In the genomic region with DNA sequence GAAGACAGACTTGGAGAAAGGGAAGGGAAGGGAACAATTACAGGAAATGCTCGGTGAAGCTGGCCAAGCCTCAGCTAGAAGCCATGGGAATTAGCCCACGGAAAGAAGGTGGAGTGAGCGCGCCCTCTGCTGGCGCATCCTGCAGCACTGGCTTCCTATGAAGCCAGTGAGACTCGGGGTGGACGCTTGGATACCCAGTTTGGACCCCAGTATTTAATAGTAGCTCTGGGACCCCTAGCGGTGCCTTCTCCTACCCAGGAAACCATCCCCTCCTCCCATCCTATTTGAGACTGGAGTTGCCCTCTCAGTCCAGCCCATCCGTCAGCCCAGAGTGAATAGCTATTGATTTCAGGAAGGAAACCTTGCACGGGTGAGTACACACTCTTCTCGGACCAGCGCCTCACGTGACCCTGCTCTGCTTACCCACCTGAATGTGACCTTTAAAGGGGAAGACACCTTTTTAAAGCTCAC, we compare ENCODE assay signal across 8 mouse cellular contexts. TPM values are rescaled to one million over a fixed set of nuclear protein-coding genes. Genes with fewer than 3 reads are reported as not detected.
A peak's percentile ranks its signal among the peaks of the same experiment; 100 is the strongest.
DNase-seq lines count a peak whose midpoint lies in the region; ATAC-seq and TF ChIP-seq lines count a peak whose summit lies in the region.

A gene (plus strand): TSS at position 278 of the 471 bp plus-strand sequence.

- WGBS in hindbrain, postnatal 0 days = 0% methylated on average over 13 of the region's 13 CpGs

- H3K4me3 ChIP-seq in hindbrain, postnatal 0 days (ENCODE audit: low read length) = peak within 1 kb of the TSS; percentile 11

- H3K36me3 ChIP-seq in hindbrain, postnatal 0 days (ENCODE audit: insufficient read depth, low read length) = no peaks in the 10 kb centered on the region

- H3K4me2 ChIP-seq in hindbrain, postnatal 0 days (ENCODE audit: low read depth, low read length) = peak within 1 kb of the TSS; percentile 51

- ATAC-seq in common myeloid progenitor, adult 5-6 weeks (replicated peaks; ENCODE audit: low read depth, poor library complexity, severe bottlenecking) = peak; percentile 87
- ATAC-seq in hindbrain, postnatal 0 days = peak; percentile 85

- H3K9me3 ChIP-seq in hindbrain, postnatal 0 days (ENCODE audit: low read length) = no peaks in the 10 kb centered on the region

- peak; percentile 75 for DNase-seq in adrenal gland, adult 2 months
- DNase-seq in gastrocnemius, postnatal 10 days = peak; percentile 88
- peak; percentile 96 for DNase-seq in hindbrain, postnatal 0 days (ENCODE audit: low spot score)
- peak; percentile 87 to 91 for DNase-seq in left cerebral cortex, adult 18-20 months (ENCODE audit: low spot score in 2 of 2)
- DNase-seq in lung, postnatal 36 days = peak; percentile 90
- peak; percentile 97 for DNase-seq in retina, embryonic 14.5 days (ENCODE audit: low spot score)
- peak; percentile 73 to 88 for DNase-seq in urinary bladder, postnatal 4 days (ENCODE audit: low spot score in 2 of 2)

- H3K9ac ChIP-seq in hindbrain, postnatal 0 days (replicated peaks; ENCODE audit: low read length) = peak within 1 kb of the TSS; percentile 25

- H3K27me3 ChIP-seq in hindbrain, postnatal 0 days (ENCODE audit: insufficient read depth, low read length) = no peaks in the 10 kb centered on the region

- H3K4me1 ChIP-seq in hindbrain, postnatal 0 days (ENCODE audit: insufficient read depth, low read length) = peaks cover 6% of the 10 kb centered on the region; the same call in 1 of the 2 replicates

- peak within 1 kb of the TSS; percentile 22; the same call in 1 of the 2 replicates for H3K27ac ChIP-seq in hindbrain, postnatal 0 days

- TF ChIP-seq CTCF in hindbrain, postnatal 0 days (IDR thresholded peaks at IDR 0.05; ENCODE audit: low read depth) = peak; percentile 97

RNA-seq across cellular contexts. Expression of the gene that starts here (rescaled TPM):
- not detected for total RNA-seq in adrenal gland, adult 2 months (2021)
- polyA plus RNA-seq in adrenal gland, adult 2 months (2012; rRNA removed) = not detected in 2 replicates
- total RNA-seq in common myeloid progenitor, adult 5-6 weeks (2017) = not detected in 2 replicates
- total RNA-seq in gastrocnemius, postnatal 10 days (2021) = not detected
- 0.16 TPM in 1 of 2 replicates, not detected in the other for total RNA-seq in hindbrain, postnatal 0 days (2014; rRNA removed)
- 0.10 TPM in 1 of 2 replicates, not detected in the other for polyA plus RNA-seq in hindbrain, postnatal 0 days (2015; fragmentation: Nextera tagmentation; extraction: Ambion mirVana)
- total RNA-seq in left cerebral cortex, adult 18-20 months (2021) = not detected

Comparison
In these comparisons a context has a peak if more than half of its experiments do, and no peak if none do; other contexts are left out.
1. Peak in every context shown above with its lines: DNase-seq, ATAC-seq, H3K4me3 ChIP-seq and H3K27ac ChIP-seq.
2. Peak in DNase-seq in adrenal gland, adult 2 months; RNA of the gene not detected or under 1 TPM.
3. Peak in ATAC-seq in common myeloid progenitor, adult 5-6 weeks; RNA of the gene not detected or under 1 TPM.
4. Peak in DNase-seq in gastrocnemius, postnatal 10 days; RNA of the gene not detected or under 1 TPM.
5. Peak in DNase-seq, ATAC-seq, H3K4me3 ChIP-seq, H3K27ac ChIP-seq, H3K9ac ChIP-seq and H3K4me2 ChIP-seq in hindbrain, postnatal 0 days; RNA of the gene not detected or under 1 TPM.
6. Peak in DNase-seq in left cerebral cortex, adult 18-20 months; RNA of the gene not detected or under 1 TPM.